In genomic region chr16:36561386-36562338, GRCm38 (mm10) we compare ENCODE assay signal across 8 mouse cellular contexts. TPM values are rescaled to one million over a fixed set of nuclear protein-coding genes. Genes with fewer than 3 reads are reported as not detected.
DNase-seq lines count a peak whose midpoint lies in the region; ATAC-seq and TF ChIP-seq lines count a peak whose summit lies in the region.

Casr (minus strand) TSS chr16:36562141.

- ATAC-seq in forebrain, embryonic 11.5 days (replicated peaks; ENCODE audit: low FRiP score) = peak; percentile 46
- 0 out of 2 replicates have a peak, but pooled peaks have one; percentile 37 for ATAC-seq in limb, embryonic 12.5 days (ENCODE audit: insufficient number of reproducible peaks, insufficient read depth, low FRiP score, low TSS enrichment, low read depth)
- 0 out of 2 replicates have a peak, but pooled peaks have one; percentile 23 for ATAC-seq in stomach, embryonic 14.5 days (ENCODE audit: insufficient number of reproducible peaks, insufficient read depth, low FRiP score, low read depth)
- ATAC-seq in megakaryocyte progenitor cell, adult 5-6 weeks (replicated peaks; ENCODE audit: poor library complexity) = no peak

- H3K9ac ChIP-seq in forebrain, embryonic 11.5 days (ENCODE audit: low read length) = peak within 1 kb of the TSS; percentile 55
- H3K9ac ChIP-seq in limb, embryonic 12.5 days (replicated peaks) = peak within 1 kb of the TSS; percentile 23; the same call in 1 of the 2 replicates
- H3K9ac ChIP-seq in stomach, embryonic 14.5 days (replicated peaks; ENCODE audit: low read depth, low read length) = no peak within 1 kb of the TSS; the same call in 1 of the 2 replicates

- no peaks in the 10 kb centered on the region for H3K9me3 ChIP-seq in forebrain, embryonic 11.5 days (ENCODE audit: control insufficient read depth, low read length)
- H3K9me3 ChIP-seq in limb, embryonic 12.5 days = no peaks in the 10 kb centered on the region
- no peaks in the 10 kb centered on the region for H3K9me3 ChIP-seq in stomach, embryonic 14.5 days (ENCODE audit: control insufficient read depth, low read depth, low read length)

- peaks cover 5% of the 10 kb centered on the region for H3K27me3 ChIP-seq in forebrain, embryonic 11.5 days (ENCODE audit: control insufficient read depth, insufficient read depth, low read length)
- H3K27me3 ChIP-seq in limb, embryonic 12.5 days = peaks cover 46% of the 10 kb centered on the region
- H3K27me3 ChIP-seq in stomach, embryonic 14.5 days (ENCODE audit: control insufficient read depth, insufficient read depth, low read length) = peaks cover 6% of the 10 kb centered on the region; the same call in 1 of the 2 replicates

- H3K4me3 ChIP-seq in layer of hippocampus, adult 2 months = peak within 1 kb of the TSS; percentile 44
- H3K4me3 ChIP-seq in forebrain, embryonic 11.5 days (ENCODE audit: low read depth, low read length) = peak within 1 kb of the TSS; percentile 41
- H3K4me3 ChIP-seq in limb, embryonic 12.5 days (replicated peaks) = peak within 1 kb of the TSS; percentile 40
- H3K4me3 ChIP-seq in stomach, embryonic 14.5 days (ENCODE audit: low read depth, low read length) = peak within 1 kb of the TSS; percentile 30

- intact Hi-C loops in left cerebral cortex, postnatal 36 days (cut with DNase I) = no loop called here

- no peaks in the 10 kb centered on the region for H3K36me3 ChIP-seq in forebrain, embryonic 11.5 days (ENCODE audit: control insufficient read depth, insufficient read depth, low read length)
- H3K36me3 ChIP-seq in limb, embryonic 12.5 days = no peaks in the 10 kb centered on the region
- H3K36me3 ChIP-seq in stomach, embryonic 14.5 days (ENCODE audit: control insufficient read depth, insufficient read depth, low read length) = no peaks in the 10 kb centered on the region

- no peak within 1 kb of the TSS for H3K27ac ChIP-seq in layer of hippocampus, adult 2 months
- H3K27ac ChIP-seq in forebrain, embryonic 11.5 days (ENCODE audit: low read depth, low read length) = no peak within 1 kb of the TSS
- no peak within 1 kb of the TSS for H3K27ac ChIP-seq in limb, embryonic 12.5 days
- no peak within 1 kb of the TSS for H3K27ac ChIP-seq in stomach, embryonic 14.5 days (ENCODE audit: low read length)

- peaks cover 7% of the 10 kb centered on the region; the same call in 1 of the 2 replicates for H3K4me1 ChIP-seq in forebrain, embryonic 11.5 days (replicated peaks; ENCODE audit: control insufficient read depth, insufficient read depth, low read length)
- peaks cover 11% of the 10 kb centered on the region for H3K4me1 ChIP-seq in limb, embryonic 12.5 days (replicated peaks)
- peaks cover 7% of the 10 kb centered on the region; the same call in 1 of the 2 replicates for H3K4me1 ChIP-seq in stomach, embryonic 14.5 days (ENCODE audit: control insufficient read depth, insufficient read depth, low read length)

- no peak for TF ChIP-seq CTCF in layer of hippocampus, adult 2 months (conservative IDR thresholded peaks at IDR 0.05)

- 1% methylated on average over 36 of the region's 36 CpGs for WGBS in forebrain, embryonic 11.5 days
- WGBS in limb, embryonic 12.5 days = 3% methylated on average over 36 of the region's 36 CpGs
- WGBS in stomach, embryonic 14.5 days = 3% methylated on average over 36 of the region's 36 CpGs

- no peak for DNase-seq in layer of hippocampus, adult 2 months (ENCODE audit: low spot score in 2 of 2)
- no peak for DNase-seq in layer of hippocampus, postnatal 25 days (ENCODE audit: extremely low spot score in 1 of 2, low spot score in 1 of 2)
- DNase-seq in forebrain, embryonic 11.5 days (ENCODE audit: low spot score) = peak; percentile 56
- no peak for DNase-seq in left cerebral cortex, adult 18-20 months (ENCODE audit: low spot score in 2 of 2)
- DNase-seq in left cerebral cortex, postnatal 36 days (ENCODE audit: low spot score in 2 of 2) = no peak

- H3K4me2 ChIP-seq in forebrain, embryonic 11.5 days (ENCODE audit: low read depth, low read length, severe bottlenecking) = peak within 1 kb of the TSS; percentile 94
- H3K4me2 ChIP-seq in limb, embryonic 12.5 days = peak within 1 kb of the TSS; percentile 72
- H3K4me2 ChIP-seq in stomach, embryonic 14.5 days (replicated peaks; ENCODE audit: low read depth, low read length) = peak within 1 kb of the TSS; percentile 51

RNA-seq across cellular contexts. Expression of gene Casr, which starts in this region (rescaled TPM):
- 1 to 10 TPM in 1 of 2 experiments, under 1 TPM in 1; 0.49 to 1.1 TPM for total RNA-seq in layer of hippocampus, adult 2 months (2021)
- total RNA-seq in layer of hippocampus, postnatal 25 days (2021) = 1 to 10 TPM; 3.9 to 4.3 TPM
- polyA plus RNA-seq in forebrain, embryonic 11.5 days (2014; fragmentation: Nextera tagmentation; extraction: Ambion mirVana) = 0.13 TPM in 1 of 2 replicates, not detected in the other
- 0.13 and 0.31 TPM in 2 replicates for polyA plus RNA-seq in limb, embryonic 12.5 days (2016; fragmentation: Nextera tagmentation; extraction: Ambion mirVana)
- 0.07 TPM in 1 of 2 replicates, not detected in the other for polyA plus RNA-seq in stomach, embryonic 14.5 days (2014; fragmentation: Nextera tagmentation; extraction: Ambion mirVana)
- total RNA-seq in left cerebral cortex, adult 18-20 months (2021) = under 1 TPM; 0.56 to 0.86 TPM
- total RNA-seq in left cerebral cortex, postnatal 36 days (2021) = 1 to 10 TPM; 1.5 to 1.8 TPM
- not detected in 2 replicates for total RNA-seq in megakaryocyte progenitor cell, adult 5-6 weeks (2015)
- not detected in 2 replicates for total RNA-seq in megakaryocyte progenitor cell, adult 5-6 weeks (2017)

Comparison
In these comparisons a context has a peak if more than half of its experiments do, and no peak if none do; other contexts are left out.
1. Peak in DNase-seq, ATAC-seq, H3K4me3 ChIP-seq, H3K9ac ChIP-seq and H3K4me2 ChIP-seq in forebrain, embryonic 11.5 days; RNA of the gene not detected or under 1 TPM.
2. Peak in ATAC-seq, H3K4me3 ChIP-seq, H3K9ac ChIP-seq and H3K4me2 ChIP-seq in limb, embryonic 12.5 days; RNA of the gene not detected or under 1 TPM.
3. Peak in ATAC-seq, H3K4me3 ChIP-seq and H3K4me2 ChIP-seq in stomach, embryonic 14.5 days; RNA of the gene not detected or under 1 TPM.